Mouse (Mus musculus): ENCODE measurements at regions not wholly inside any gene's neighbourhood (a gene's known extent, or its start where the extent isn't known, plus 50 kb on each side); places are given as distances from the start of the nearest gene placed in this dataset.

GRCm38 (mm10) chr9:84331083-84331602, 406.2 kb downstream of the Bckdhb start:
- H3K27me3 ChIP-seq (ENCODE audit: control insufficient read depth, insufficient read depth, low read length): no peaks in the 10 kb centered on the region
- ATAC-seq (ENCODE audit: low FRiP score): no peak
- H3K27ac ChIP-seq: no peak overlapping the region
- H3K4me3 ChIP-seq (replicated peaks; ENCODE audit: low read length): no peak overlapping the region
- no peak for DNase-seq (ENCODE audit: low spot score)
- H3K9me3 ChIP-seq (ENCODE audit: control insufficient read depth, low read length): no peaks in the 10 kb centered on the region
- H3K36me3 ChIP-seq (replicated peaks; ENCODE audit: control insufficient read depth, insufficient read depth): no peaks in the 10 kb centered on the region
- WGBS: 74% methylated on average over 4 of the region's 4 CpGs
- no peak overlapping the region for H3K9ac ChIP-seq
- no peak overlapping the region for H3K4me2 ChIP-seq (replicated peaks)
- H3K4me1 ChIP-seq (replicated peaks; ENCODE audit: control insufficient read depth, insufficient read depth, low read length): no peaks in the 10 kb centered on the region

GRCm38 (mm10) chr9:84343435-84344095, 418.6 kb downstream of the Bckdhb start:
- Histone ChIP-seq H3K9ac (no peak overlapping the region), H3K4me3 (replicated peaks; ENCODE audit: low read length) (no peak overlapping the region), H3K4me2 (replicated peaks) (no peak overlapping the region), H3K27ac (no peak overlapping the region), H3K4me1 (replicated peaks; ENCODE audit: control insufficient read depth, insufficient read depth, low read length) (no peaks in the 10 kb centered on the region; the same call in 1 of the 2 replicates), H3K9me3 (ENCODE audit: control insufficient read depth, low read length) (no peaks in the 10 kb centered on the region), H3K27me3 (ENCODE audit: control insufficient read depth, insufficient read depth, low read length) (no peaks in the 10 kb centered on the region), H3K36me3 (replicated peaks; ENCODE audit: control insufficient read depth, insufficient read depth) (no peaks in the 10 kb centered on the region)
- WGBS: 12% methylated on average over 7 of the region's 7 CpGs
- ATAC-seq (ENCODE audit: low FRiP score) (peak; percentile 96), DNase-seq (ENCODE audit: low spot score) (peak; percentile 90)

- WGBS: 51% methylated on average over 2 of the region's 2 CpGs
- no peak for DNase-seq (ENCODE audit: low spot score)
Measured at GRCm38 (mm10) chr9:84350223-84350622, 425.3 kb downstream of the Bckdhb start.

GRCm38 (mm10) chr9:84354409-84354808, 429.5 kb downstream of the Bckdhb start:
- ATAC-seq (ENCODE audit: low FRiP score) (no peak), DNase-seq (ENCODE audit: low spot score) (no peak)
- Histone ChIP-seq H3K9me3 (ENCODE audit: control insufficient read depth, low read length) (no peaks in the 10 kb centered on the region), H3K36me3 (replicated peaks; ENCODE audit: control insufficient read depth, insufficient read depth) (no peaks in the 10 kb centered on the region), H3K27me3 (ENCODE audit: control insufficient read depth, insufficient read depth, low read length) (no peaks in the 10 kb centered on the region), H3K9ac (no peak overlapping the region), H3K4me3 (replicated peaks; ENCODE audit: low read length) (no peak overlapping the region), H3K27ac (no peak overlapping the region), H3K4me2 (replicated peaks) (no peak overlapping the region), H3K4me1 (replicated peaks; ENCODE audit: control insufficient read depth, insufficient read depth, low read length) (no peaks in the 10 kb centered on the region)
- 90% methylated on average over 2 of the region's 2 CpGs for WGBS

More at GRCm38 (mm10) chr9:84350223-84350622, 425.3 kb downstream of the Bckdhb start:
- no peak overlapping the region for H3K4me2 ChIP-seq (replicated peaks)
- no peaks in the 10 kb centered on the region for H3K4me1 ChIP-seq (replicated peaks; ENCODE audit: control insufficient read depth, insufficient read depth, low read length)
- H3K4me3 ChIP-seq (replicated peaks; ENCODE audit: low read length): no peak overlapping the region
- no peaks in the 10 kb centered on the region for H3K36me3 ChIP-seq (replicated peaks; ENCODE audit: control insufficient read depth, insufficient read depth)
- no peak overlapping the region for H3K9ac ChIP-seq
- H3K9me3 ChIP-seq (ENCODE audit: control insufficient read depth, low read length): no peaks in the 10 kb centered on the region
- H3K27ac ChIP-seq: no peak overlapping the region
- H3K27me3 ChIP-seq (ENCODE audit: control insufficient read depth, insufficient read depth, low read length): no peaks in the 10 kb centered on the region
- ATAC-seq (ENCODE audit: low FRiP score): peak; percentile 34; the same call in 1 of the 2 replicates

GRCm38 (mm10) chr9:84356167-84356566, 431.2 kb downstream of the Bckdhb start:
- 99% methylated on average over 2 of the region's 2 CpGs for WGBS
- H3K9me3 ChIP-seq (ENCODE audit: control insufficient read depth, low read length): no peaks in the 10 kb centered on the region
- no peaks in the 10 kb centered on the region for H3K27me3 ChIP-seq (ENCODE audit: control insufficient read depth, insufficient read depth, low read length)
- no peaks in the 10 kb centered on the region for H3K36me3 ChIP-seq (replicated peaks; ENCODE audit: control insufficient read depth, insufficient read depth)
- no peak overlapping the region for H3K9ac ChIP-seq
- ATAC-seq (ENCODE audit: low FRiP score) (no peak), DNase-seq (ENCODE audit: low spot score) (no peak)
- no peak overlapping the region for H3K4me3 ChIP-seq (replicated peaks; ENCODE audit: low read length)
- no peak overlapping the region for H3K27ac ChIP-seq
- no peaks in the 10 kb centered on the region for H3K4me1 ChIP-seq (replicated peaks; ENCODE audit: control insufficient read depth, insufficient read depth, low read length)
- H3K4me2 ChIP-seq (replicated peaks): no peak overlapping the region

GRCm38 (mm10) chr9:84359879-84360278, 434.9 kb downstream of the Bckdhb start:
- no peaks in the 10 kb centered on the region for H3K27me3 ChIP-seq (ENCODE audit: control insufficient read depth, insufficient read depth, low read length)
- no peak overlapping the region for H3K4me3 ChIP-seq (replicated peaks; ENCODE audit: low read length)
- no peak overlapping the region for H3K4me2 ChIP-seq (replicated peaks)
- H3K27ac ChIP-seq: no peak overlapping the region
- 38% methylated on average over 3 of the region's 3 CpGs for WGBS
- DNase-seq (ENCODE audit: low spot score) (no peak), ATAC-seq (ENCODE audit: low FRiP score) (no peak)
- H3K36me3 ChIP-seq (replicated peaks; ENCODE audit: control insufficient read depth, insufficient read depth): no peaks in the 10 kb centered on the region
- H3K9me3 ChIP-seq (ENCODE audit: control insufficient read depth, low read length): no peaks in the 10 kb centered on the region
- H3K4me1 ChIP-seq (replicated peaks; ENCODE audit: control insufficient read depth, insufficient read depth, low read length): no peaks in the 10 kb centered on the region
- no peak overlapping the region for H3K9ac ChIP-seq

- no peak overlapping the region for H3K4me3 ChIP-seq (replicated peaks; ENCODE audit: low read length)
- no peak overlapping the region for H3K27ac ChIP-seq
- no peak overlapping the region for H3K4me2 ChIP-seq (replicated peaks)
- no peaks in the 10 kb centered on the region for H3K36me3 ChIP-seq (replicated peaks; ENCODE audit: control insufficient read depth, insufficient read depth)
- 56% methylated on average over 4 of the region's 4 CpGs for WGBS
- H3K4me1 ChIP-seq (replicated peaks; ENCODE audit: control insufficient read depth, insufficient read depth, low read length): no peaks in the 10 kb centered on the region
- H3K9ac ChIP-seq: no peak overlapping the region
- ATAC-seq (ENCODE audit: low FRiP score) (no peak), DNase-seq (ENCODE audit: low spot score) (no peak)
- no peaks in the 10 kb centered on the region for H3K27me3 ChIP-seq (ENCODE audit: control insufficient read depth, insufficient read depth, low read length)
- H3K9me3 ChIP-seq (ENCODE audit: control insufficient read depth, low read length): no peaks in the 10 kb centered on the region
Measured at GRCm38 (mm10) chr9:84360484-84360883, 435.5 kb downstream of the Bckdhb start.

- Histone ChIP-seq H3K9me3 (ENCODE audit: control insufficient read depth, low read length) (no peaks in the 10 kb centered on the region), H3K4me2 (replicated peaks) (no peak overlapping the region), H3K9ac (no peak overlapping the region), H3K36me3 (replicated peaks; ENCODE audit: control insufficient read depth, insufficient read depth) (no peaks in the 10 kb centered on the region), H3K4me3 (replicated peaks; ENCODE audit: low read length) (no peak overlapping the region), H3K27me3 (ENCODE audit: control insufficient read depth, insufficient read depth, low read length) (no peaks in the 10 kb centered on the region), H3K4me1 (replicated peaks; ENCODE audit: control insufficient read depth, insufficient read depth, low read length) (no peaks in the 10 kb centered on the region), H3K27ac (no peak overlapping the region)
- ATAC-seq (ENCODE audit: low FRiP score): no peak
- no peak for DNase-seq (ENCODE audit: low spot score)
- 92% methylated on average over 5 of the region's 5 CpGs for WGBS
Measured at GRCm38 (mm10) chr9:84363478-84363877, 438.5 kb downstream of the Bckdhb start.

- Histone ChIP-seq H3K4me3 (replicated peaks; ENCODE audit: low read length) (no peak overlapping the region), H3K36me3 (replicated peaks; ENCODE audit: control insufficient read depth, insufficient read depth) (no peaks in the 10 kb centered on the region), H3K9ac (no peak overlapping the region), H3K4me2 (replicated peaks) (no peak overlapping the region), H3K27me3 (ENCODE audit: control insufficient read depth, insufficient read depth, low read length) (no peaks in the 10 kb centered on the region), H3K4me1 (replicated peaks; ENCODE audit: control insufficient read depth, insufficient read depth, low read length) (no peaks in the 10 kb centered on the region), H3K9me3 (ENCODE audit: control insufficient read depth, low read length) (no peaks in the 10 kb centered on the region), H3K27ac (no peak overlapping the region; the same call in 1 of the 2 replicates)
- 30% methylated on average over 1 of the region's 1 CpGs for WGBS
- ATAC-seq (ENCODE audit: low FRiP score): no peak
- DNase-seq (ENCODE audit: low spot score): no peak
Measured at GRCm38 (mm10) chr9:84369200-84369599, 444.3 kb downstream of the Bckdhb start.
